Mouse (Mus musculus): ENCODE results near the gene Rgs17. TPM values are rescaled to one million over a fixed set of nuclear protein-coding genes. Genes with fewer than 3 reads are reported as not detected.

Gene Rgs17
- not detected for polyA plus RNA-seq (2014; fragmentation: Illumina TruSeq; extraction: RNeasy Lipid Tissue Mini Kit (QIAGEN cat#74804); ENCODE audit: low read depth, low replicate concordance)

GRCm38 (mm10) chr10:5922294-5922828 is at the start of gene Rgs17:
TSS of gene Rgs17 (minus strand) at chr10:5922400.

DNA sequence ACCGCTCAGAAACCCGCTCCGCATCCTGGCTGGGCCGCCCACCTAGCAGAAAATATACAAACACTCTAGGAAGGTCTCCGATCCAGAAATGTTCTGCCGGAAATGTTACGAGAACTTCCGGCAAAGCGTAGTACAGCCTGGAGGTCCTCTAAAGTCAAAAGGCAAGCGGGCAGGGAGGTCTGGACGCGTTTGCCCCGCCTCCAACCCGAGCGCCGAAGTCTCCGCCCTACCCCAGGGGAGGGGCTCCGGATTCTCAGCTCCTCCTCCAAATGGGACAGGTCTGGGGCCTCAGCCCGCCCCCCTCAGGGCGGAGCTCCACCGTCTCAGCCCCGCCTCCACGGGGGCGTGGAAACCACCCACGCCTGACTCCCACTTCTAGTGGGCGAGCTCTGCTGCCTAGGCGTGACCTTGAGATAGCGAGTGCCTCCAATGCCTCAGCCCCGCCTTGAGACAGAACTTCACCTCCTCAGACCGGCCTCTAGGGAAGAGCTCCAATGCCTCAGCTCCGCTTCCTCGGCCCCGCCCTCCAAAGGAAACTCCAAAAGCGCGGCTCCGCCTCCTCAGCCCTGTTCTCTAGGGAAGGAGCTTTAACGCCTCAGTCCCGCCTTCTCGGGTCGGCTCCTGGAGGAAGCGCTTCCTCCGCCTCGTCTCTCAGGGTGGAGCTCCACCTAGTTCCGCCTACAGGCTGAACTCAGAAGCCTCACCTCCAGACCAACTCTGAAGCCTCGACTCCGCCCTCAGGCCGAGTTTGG is 98.3 kb downstream of the Rgs17 start, which contains the start of gene Mtrf1l:
TSS of gene Mtrf1l (minus strand) at position 171 of the 752 bp plus-strand sequence.

DNA sequence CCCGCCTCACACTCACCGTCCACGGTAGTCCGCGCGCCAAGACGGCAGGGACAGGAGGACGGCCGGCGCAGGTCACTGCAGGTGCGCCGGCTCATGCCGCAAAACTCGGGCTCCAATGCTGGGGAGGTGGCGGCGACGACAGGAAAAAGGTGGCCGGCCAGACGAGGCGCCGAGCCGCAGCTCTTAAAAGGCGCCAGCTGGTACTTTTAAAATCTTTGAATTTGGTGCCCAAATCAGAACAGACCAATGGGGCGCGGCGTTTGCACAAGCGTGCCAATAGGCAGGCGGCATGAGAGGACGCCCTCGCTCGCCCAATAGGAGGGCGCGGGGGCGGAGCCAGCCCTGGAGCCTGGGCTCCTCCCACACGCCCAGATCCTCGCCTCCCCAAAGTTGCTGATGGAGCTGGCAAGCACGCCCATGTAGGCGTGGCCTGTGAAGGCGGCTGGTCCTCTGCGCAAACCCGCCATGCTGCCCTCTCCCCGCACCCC is 116.9 kb downstream of the Rgs17 start, which contains the start of gene Fbxo5:
TSS of gene Fbxo5 (minus strand) at position 358 of the 488 bp plus-strand sequence.

Other genes with a start within 250 kb of the Rgs17 start
- 3.0 TPM for gene Fbxo5, start 116.8 kb downstream of the Rgs17 start, polyA plus RNA-seq (2014; fragmentation: Illumina TruSeq; extraction: RNeasy Lipid Tissue Mini Kit (QIAGEN cat#74804); ENCODE audit: low read depth, low replicate concordance)
- 31.8 TPM for gene Mtrf1l, start 98.5 kb downstream of the Rgs17 start, polyA plus RNA-seq (2014; fragmentation: Illumina TruSeq; extraction: RNeasy Lipid Tissue Mini Kit (QIAGEN cat#74804); ENCODE audit: low read depth, low replicate concordance)